8 mouse cellular contexts compared by ENCODE assay signal in genomic region chr17:47174748-47175215, GRCm38 (mm10).
DNase-seq lines count a peak whose midpoint lies in the region; ATAC-seq and TF ChIP-seq lines count a peak whose summit lies in the region.

No protein-coding gene starts in this region.

- peak overlapping the region; percentile 19; the same call in 1 of the 2 replicates for H3K4me3 ChIP-seq in cortical plate, adult 2 months (ENCODE audit: insufficient read depth, low read length)
- H3K4me3 ChIP-seq in forebrain, postnatal 0 days (ENCODE audit: low read depth, low read length) = no peak overlapping the region

- TF ChIP-seq CTCF in cortical plate, adult 2 months (IDR thresholded peaks at IDR 0.05; ENCODE audit: extremely low read depth, insufficient read depth, low read length) = no peak
- no peak for TF ChIP-seq CTCF in forebrain, postnatal 0 days (IDR thresholded peaks at IDR 0.05; ENCODE audit: low read depth)

- peaks cover 16% of the 10 kb centered on the region for H3K4me1 ChIP-seq in cortical plate, adult 2 months (ENCODE audit: control insufficient read depth, insufficient read depth, low read length)
- H3K4me1 ChIP-seq in forebrain, postnatal 0 days (ENCODE audit: insufficient read depth) = no peaks in the 10 kb centered on the region

- TF ChIP-seq POLR2A in cortical plate, adult 2 months (IDR thresholded peaks at IDR 0.05; ENCODE audit: extremely low read depth, insufficient read depth, low read length) = no peak

- intact Hi-C loops in heart, postnatal 25 days (cut with DNase I) = no loop called here
- intact Hi-C loops in left cerebral cortex, postnatal 14 days (cut with DNase I) = no loop called here

- peak; percentile 75 for DNase-seq in layer of hippocampus, adult 11-12 months (ENCODE audit: low spot score)
- no peak for DNase-seq in layer of hippocampus, adult 9-10 months (ENCODE audit: low spot score)
- DNase-seq in heart, postnatal 25 days (ENCODE audit: low spot score) = peak; percentile 84
- DNase-seq in left cerebral cortex, postnatal 14 days (ENCODE audit: low spot score in 2 of 2) = peak; percentile 75
- peak; percentile 45 for DNase-seq in urinary bladder, postnatal 10 days (ENCODE audit: low spot score)
- no peak for DNase-seq in forebrain, postnatal 0 days

- ATAC-seq in megakaryocyte progenitor cell, adult 5-6 weeks (replicated peaks; ENCODE audit: poor library complexity) = peak; percentile 83
- ATAC-seq in forebrain, postnatal 0 days = no peak

- no peak overlapping the region for H3K9ac ChIP-seq in forebrain, postnatal 0 days

- no peaks in the 10 kb centered on the region for H3K9me3 ChIP-seq in forebrain, postnatal 0 days (ENCODE audit: low read length)

- H3K4me2 ChIP-seq in forebrain, postnatal 0 days (ENCODE audit: low read depth) = no peak overlapping the region

- no peak overlapping the region for H3K27ac ChIP-seq in cortical plate, adult 2 months (ENCODE audit: insufficient read depth, low read length)
- no peak overlapping the region for H3K27ac ChIP-seq in forebrain, postnatal 0 days (ENCODE audit: low read depth, low read length)

- no peaks in the 10 kb centered on the region for H3K27me3 ChIP-seq in forebrain, postnatal 0 days (ENCODE audit: insufficient read depth, low read length)

- 82% methylated on average over 12 of the region's 12 CpGs for WGBS in forebrain, postnatal 0 days

- no peaks in the 10 kb centered on the region for H3K36me3 ChIP-seq in forebrain, postnatal 0 days (ENCODE audit: insufficient read depth)

Comparison
In these comparisons a context has a peak if more than half of its experiments do, and no peak if none do; other contexts are left out.
1. DNase-seq: peak in layer of hippocampus, adult 11-12 months (single experiment), heart, postnatal 25 days (single experiment), left cerebral cortex, postnatal 14 days (2 of 2) and urinary bladder, postnatal 10 days (single experiment); none in layer of hippocampus, adult 9-10 months (single experiment) and forebrain, postnatal 0 days (single experiment).